Comparison of ENCODE assay signal across 1 mouse cellular context in genomic region chrX:152996105-152996504, GRCm38 (mm10). TPM values are rescaled to one million over a fixed set of nuclear protein-coding genes. Genes with fewer than 3 reads are reported as not detected.
"Had no signal": no experiment of that assay in that cellular context is flagged by ENCODE, and none has a peak within 500 bp of the region (broad histone marks: within the 10 kb centered on the region; RNA-seq: fewer than 3 reads in every experiment).

No protein-coding gene starts in this region.

RNA-seq across cellular contexts. Expression of gene Usp51, which starts 10.2 kb away (rescaled TPM):
- total RNA-seq: neutrophil, adult 5-6 weeks had no signal

RNA-seq across cellular contexts. Expression of gene Mageh1, which starts 41.3 kb away (rescaled TPM):
- total RNA-seq: neutrophil, adult 5-6 weeks had no signal
